Mouse (Mus musculus) heart, embryonic 14.5 days (tissue): ENCODE measurements around the gene Cdc42ep3. TPM values are rescaled to one million over a fixed set of nuclear protein-coding genes. Genes with fewer than 3 reads are reported as not detected.

ENCODE experiments used
- ATAC-seq: fragments of 200-750 bp; cut with Nextera tagmentation; 2 replicates; pipeline ENCODE4 v1.8.0; 2017; ENCODE audit warnings: low read depth, moderate TSS enrichment; ENCODE audit not compliant: insufficient number of reproducible peaks, insufficient read depth, low FRiP score
- H3K27ac ChIP-seq, 2 experiments: fragments of 200-500 bp in 1 of 2; fragments of 300-500 bp in 1 of 2; sonication (generic) in 1 of 2; replicated peaks in 1 of 2; 2 replicates each; pipeline ENCODE4 v1.5.1; 2012 to 2014; ENCODE audit warnings: low read depth in 2 of 2, low read length in 2 of 2, control low read depth in 1 of 2, mild to moderate bottlenecking in 1 of 2, mixed read lengths in 1 of 2; ENCODE audit not compliant: control insufficient read depth in 1 of 2, insufficient read depth in 1 of 2
- H3K27me3 ChIP-seq: fragments of 300-500 bp; sonication (generic); 2 replicates; pipeline ENCODE4 v1.6.1; 2014; ENCODE audit warnings: mild to moderate bottlenecking, low read length, control low read depth; ENCODE audit not compliant: control insufficient read depth, insufficient read depth
- H3K36me3 ChIP-seq: fragments of 300-500 bp; sonication (generic); 2 replicates; pipeline ENCODE4 v1.6.1; 2014; ENCODE audit warnings: mild to moderate bottlenecking, control low read depth, low read length, mixed read lengths; ENCODE audit not compliant: control insufficient read depth, insufficient read depth
- H3K4me1 ChIP-seq, 2 experiments: fragments of 200-500 bp in 1 of 2; fragments of 300-500 bp in 1 of 2; sonication (generic) in 1 of 2; 2 replicates each; pipeline ENCODE4 v1.6.1; 2012 to 2014; ENCODE audit warnings: low read length in 2 of 2, control low read depth in 1 of 2, mixed read lengths in 1 of 2; ENCODE audit not compliant: control insufficient read depth in 2 of 2, insufficient read depth in 2 of 2
- H3K4me2 ChIP-seq: fragments of 300-500 bp; sonication (generic); 2 replicates; pipeline ENCODE4 v1.6.1; 2014; ENCODE audit warnings: mild to moderate bottlenecking, low read length
- H3K4me3 ChIP-seq, 2 experiments: fragments of 200-500 bp in 1 of 2; fragments of 300-500 bp in 1 of 2; sonication (generic) in 1 of 2; 2 replicates each; pipeline ENCODE4 v1.5.1; 2012 to 2014; ENCODE audit warnings: low read length in 2 of 2, mild to moderate bottlenecking in 2 of 2, control low read depth in 1 of 2, low read depth in 1 of 2, moderate library complexity in 1 of 2; ENCODE audit not compliant: control insufficient read depth in 1 of 2, insufficient read depth in 1 of 2
- H3K9ac ChIP-seq: fragments of 300-500 bp; sonication (generic); 2 replicates; pipeline ENCODE4 v1.6.1; 2014; ENCODE audit warnings: mild to moderate bottlenecking, low read length
- H3K9me3 ChIP-seq: fragments of 300-500 bp; sonication (generic); 2 replicates; pipeline ENCODE4 v1.6.1; 2016; ENCODE audit warnings: low read length, control low read depth; ENCODE audit not compliant: control insufficient read depth
- WGBS: fragments of 180-500 bp; shearing (Covaris S2); extraction: QIAGEN DNeasy Blood & Tissue Kit; methylation state at CpG from one replicate; pipeline ENCODE4 v1.1.7; 2014; 5-methylcytosine and 5-hydroxymethylcytosine counted together
- polyA plus RNA-seq: library from polyadenylated mRNA; unstranded; fragments of >200 nt; fragmentation: Nextera tagmentation; extraction: Ambion mirVana; gene quantifications from 2 replicates; pipeline ENCODE4 v1.2.1, GENCODE M21; 2014

Cdc42ep3 gene
- polyA plus RNA-seq, 1 experiment from 2014 or later: 69.4 TPM

DNA sequence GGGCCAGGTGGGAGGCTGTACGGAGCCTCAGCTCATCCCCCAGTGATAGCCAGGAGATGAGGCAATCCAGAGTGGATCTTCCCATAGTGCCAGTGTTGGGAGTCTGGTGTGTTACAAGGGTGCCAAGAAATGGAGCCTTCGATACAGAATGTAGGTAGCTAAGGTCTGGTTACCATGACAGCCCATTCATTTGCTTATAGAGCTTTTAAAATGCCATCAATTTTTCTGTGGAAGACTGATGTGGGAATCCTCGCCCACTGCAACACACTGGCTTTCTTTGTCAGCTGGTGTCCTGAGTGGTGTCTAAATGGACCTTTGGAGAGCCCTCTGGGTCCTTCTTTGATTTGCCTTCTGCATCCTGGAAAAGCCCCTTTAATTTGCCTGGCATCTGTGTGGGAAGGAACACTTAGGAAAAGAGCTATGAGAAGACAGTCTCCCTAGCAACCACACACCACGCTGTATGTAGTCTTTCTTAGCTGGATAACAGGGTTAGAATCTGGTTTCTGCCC, 28.0 kb downstream of the Cdc42ep3 start:
- Histone ChIP-seq H3K4me1 (no peaks in the 10 kb centered on the region), H3K36me3 (no peaks in the 10 kb centered on the region), H3K9ac (no peak overlapping the region), H3K4me2 (no peak overlapping the region), H3K9me3 (no peaks in the 10 kb centered on the region), H3K4me3 (no peak overlapping the region), H3K27ac (no peak overlapping the region), H3K27me3 (no peaks in the 10 kb centered on the region)
- no peak for ATAC-seq
- 87% methylated on average over 4 of the region's 4 CpGs for WGBS

DNA sequence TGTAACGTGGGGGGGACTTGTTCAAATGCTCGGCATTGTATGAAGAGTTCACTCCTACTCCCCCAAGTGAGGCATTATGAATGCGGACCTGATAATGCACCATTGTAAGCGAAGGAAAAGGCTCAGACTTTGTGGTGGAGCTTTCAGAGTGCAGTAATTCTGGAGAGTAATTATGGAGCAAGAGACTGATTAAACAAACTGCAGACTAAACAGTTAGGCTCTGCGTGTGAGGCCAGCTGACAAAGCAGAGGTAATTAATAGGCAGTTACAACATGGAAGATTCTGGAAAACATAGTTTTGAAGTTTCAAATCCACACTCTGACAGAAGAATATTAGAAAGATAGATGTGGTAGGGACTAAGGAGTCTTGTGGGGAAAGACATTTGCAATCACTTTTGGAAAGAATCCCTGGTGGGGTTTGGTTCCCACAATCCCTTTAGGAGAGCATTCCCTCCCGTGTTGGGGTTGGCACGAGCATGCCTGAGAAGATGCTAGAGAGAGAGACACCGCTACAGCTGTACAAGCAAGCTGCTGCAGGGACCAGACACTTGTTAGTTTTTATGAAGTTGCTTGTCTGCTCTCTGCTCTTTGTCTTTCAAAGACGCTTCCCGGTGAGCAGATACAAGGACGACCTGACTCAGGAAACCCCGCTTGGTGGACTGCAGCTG, 37.7 kb downstream of the Cdc42ep3 start:
- Histone ChIP-seq H3K36me3 (no peaks in the 10 kb centered on the region), H3K9ac (no peak overlapping the region), H3K4me3 (no peak overlapping the region), H3K27ac (no peak overlapping the region), H3K27me3 (no peaks in the 10 kb centered on the region), H3K9me3 (no peaks in the 10 kb centered on the region), H3K4me2 (no peak overlapping the region), H3K4me1 (no peaks in the 10 kb centered on the region)
- no peak for ATAC-seq
- WGBS: 65% methylated on average over 12 of the region's 12 CpGs

DNA sequence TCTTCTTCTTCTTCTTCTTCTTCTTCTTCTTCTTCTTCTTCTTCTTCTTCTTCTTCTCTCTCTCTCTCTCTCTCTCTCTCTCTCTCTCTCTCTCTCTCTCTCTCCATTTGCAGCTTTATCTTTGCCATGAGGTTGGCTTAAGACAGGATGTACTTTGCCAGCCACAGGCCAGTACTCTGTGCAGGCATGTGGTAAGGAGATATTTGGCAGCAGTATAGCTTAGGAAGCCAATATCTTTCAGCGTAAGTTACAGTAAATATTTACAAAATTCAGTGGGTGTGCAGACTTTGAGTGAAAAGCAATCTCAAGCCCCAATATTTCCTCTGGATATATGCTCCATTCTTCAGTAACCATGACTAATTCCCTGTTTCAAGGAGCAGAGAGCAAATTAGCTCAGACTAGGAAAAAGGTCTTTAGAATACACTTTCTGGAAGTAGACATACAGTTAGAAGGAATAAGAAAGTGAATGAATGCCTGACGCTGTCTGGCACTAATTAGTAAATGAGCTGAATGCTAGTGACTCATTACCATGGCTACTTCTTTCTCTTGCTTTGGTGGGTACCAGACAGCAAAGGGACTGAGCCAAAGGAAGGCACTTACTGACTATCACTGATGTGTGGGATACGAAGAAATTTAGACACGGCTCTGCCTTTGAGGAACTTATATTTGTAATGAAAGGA, 39.3 kb downstream of the Cdc42ep3 start:
- ATAC-seq: no peak
- H3K9ac ChIP-seq: no peak overlapping the region
- 81% methylated on average over 4 of the region's 4 CpGs for WGBS
- H3K27me3 ChIP-seq: no peaks in the 10 kb centered on the region
- no peaks in the 10 kb centered on the region for H3K4me1 ChIP-seq
- H3K4me3 ChIP-seq: no peak overlapping the region
- H3K9me3 ChIP-seq: no peaks in the 10 kb centered on the region
- no peaks in the 10 kb centered on the region for H3K36me3 ChIP-seq
- H3K4me2 ChIP-seq: no peak overlapping the region
- no peak overlapping the region for H3K27ac ChIP-seq

DNA sequence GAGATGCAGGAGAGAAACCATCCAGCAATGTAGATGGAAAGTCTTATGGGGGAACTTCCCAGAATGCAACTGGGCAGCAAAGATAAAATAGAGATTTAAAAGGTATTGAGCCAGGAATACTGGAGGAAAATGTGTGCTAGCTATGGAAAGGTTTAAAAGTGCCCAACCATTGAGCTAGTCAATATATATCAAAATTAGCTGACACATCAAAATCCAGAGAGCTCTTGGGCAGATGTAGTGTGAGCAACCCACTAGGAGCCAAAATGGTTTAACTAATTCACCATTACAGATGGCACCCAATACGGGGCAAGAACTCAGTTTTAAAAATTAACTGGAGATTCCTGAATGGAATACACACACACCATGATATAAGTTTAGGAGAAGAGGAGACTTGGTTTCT, 44.4 kb downstream of the Cdc42ep3 start:
- no peak for ATAC-seq
- Histone ChIP-seq H3K4me1 (no peaks in the 10 kb centered on the region), H3K4me2 (no peak overlapping the region), H3K9ac (no peak overlapping the region), H3K4me3 (no peak overlapping the region), H3K27me3 (no peaks in the 10 kb centered on the region), H3K36me3 (no peaks in the 10 kb centered on the region), H3K9me3 (no peaks in the 10 kb centered on the region), H3K27ac (no peak overlapping the region)
- 81% methylated on average over 1 of the region's 1 CpGs for WGBS

DNA sequence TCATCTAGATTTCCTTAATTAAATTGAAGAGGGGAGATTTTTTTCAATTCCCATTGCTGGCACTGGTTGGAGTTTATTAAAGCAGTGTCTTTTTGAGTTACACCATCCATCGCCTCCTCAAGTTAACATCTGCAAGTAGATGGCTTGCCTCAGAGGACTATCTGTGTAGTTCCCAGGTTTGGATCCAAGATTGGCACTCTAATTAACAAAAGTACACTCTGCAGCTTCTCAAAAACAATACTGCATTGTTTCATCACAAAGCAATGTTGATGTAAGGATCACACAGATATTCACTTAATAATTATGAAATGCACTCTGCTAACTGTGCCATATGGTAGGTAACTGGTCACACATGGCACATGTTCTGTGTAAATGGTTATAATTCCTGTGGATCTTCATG, 45.4 kb downstream of the Cdc42ep3 start:
- no peaks in the 10 kb centered on the region for H3K27me3 ChIP-seq
- no peak overlapping the region for H3K4me2 ChIP-seq
- no peak overlapping the region for H3K27ac ChIP-seq
- H3K9ac ChIP-seq: no peak overlapping the region
- no peak for ATAC-seq
- 95% methylated on average over 1 of the region's 1 CpGs for WGBS
- H3K36me3 ChIP-seq: no peaks in the 10 kb centered on the region
- no peak overlapping the region for H3K4me3 ChIP-seq
- no peaks in the 10 kb centered on the region for H3K9me3 ChIP-seq
- H3K4me1 ChIP-seq: no peaks in the 10 kb centered on the region

DNA sequence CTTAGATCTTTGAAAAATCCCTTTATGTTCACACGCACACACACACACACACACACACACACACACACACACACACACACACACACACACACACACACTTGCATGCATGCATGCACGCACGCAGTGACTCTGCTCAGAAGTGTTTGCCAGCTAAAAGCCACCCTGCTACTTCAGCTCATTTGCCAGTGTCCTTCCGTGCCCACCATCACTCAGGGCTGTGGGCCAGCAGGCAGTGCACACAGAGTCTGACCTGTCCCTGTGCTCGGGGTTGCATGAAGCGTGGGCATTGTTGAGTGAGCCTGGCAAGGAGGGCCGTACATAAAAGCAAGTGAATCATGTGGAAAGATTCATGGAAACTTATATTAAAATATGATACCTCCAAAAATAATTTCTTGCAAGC, 49.2 kb downstream of the Cdc42ep3 start:
- WGBS: 89% methylated on average over 7 of the region's 7 CpGs
- Histone ChIP-seq H3K4me1 (no peaks in the 10 kb centered on the region; a peak in 1 of 4 replicates), H3K9ac (no peak overlapping the region), H3K4me3 (no peak overlapping the region), H3K9me3 (no peaks in the 10 kb centered on the region), H3K36me3 (no peaks in the 10 kb centered on the region), H3K27me3 (no peaks in the 10 kb centered on the region), H3K4me2 (no peak overlapping the region), H3K27ac (no peak overlapping the region)
- no peak for ATAC-seq

DNA sequence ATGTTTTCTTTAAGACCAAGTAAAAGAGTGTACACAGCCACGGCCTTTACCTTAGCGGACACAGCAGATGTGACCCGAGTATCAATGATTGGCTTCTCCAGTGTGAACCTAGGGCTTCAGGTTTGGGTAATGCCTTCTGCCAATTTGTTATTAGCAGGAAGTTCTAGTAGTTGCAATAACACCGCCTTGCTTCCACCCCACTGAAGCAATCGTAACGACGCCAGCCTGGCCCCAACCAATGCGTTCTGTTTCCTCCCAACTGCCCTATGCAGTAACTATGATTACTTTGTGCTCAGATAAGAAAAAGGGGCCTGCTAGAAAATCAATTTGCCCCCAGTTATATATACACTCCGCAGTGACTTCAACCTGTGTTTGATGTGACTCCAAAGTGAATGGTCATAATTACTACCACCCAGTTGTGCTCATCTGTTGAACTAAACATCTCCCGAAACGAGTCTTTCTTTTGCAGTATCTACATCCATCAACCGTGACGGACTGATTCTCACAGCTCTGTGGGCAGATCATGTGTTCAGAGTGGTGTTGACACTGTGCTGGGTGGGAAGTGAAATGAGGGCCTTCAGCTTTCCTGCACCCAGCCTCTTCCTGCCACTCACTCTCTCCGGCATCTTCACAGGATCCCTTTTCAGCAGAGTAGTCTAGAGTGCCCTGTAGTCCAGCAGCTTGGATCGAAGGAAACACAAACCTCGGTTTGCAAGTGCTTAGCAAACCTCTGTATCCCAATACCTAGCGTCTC, 51.0 kb downstream of the Cdc42ep3 start:
- H3K9me3 ChIP-seq: no peaks in the 10 kb centered on the region
- H3K36me3 ChIP-seq: no peaks in the 10 kb centered on the region
- H3K4me3 ChIP-seq: no peak overlapping the region
- no peak for ATAC-seq
- H3K4me2 ChIP-seq: no peak overlapping the region
- WGBS: 88% methylated on average over 17 of the region's 17 CpGs
- no peak overlapping the region for H3K27ac ChIP-seq
- H3K9ac ChIP-seq: no peak overlapping the region
- no peaks in the 10 kb centered on the region for H3K27me3 ChIP-seq
- H3K4me1 ChIP-seq: peaks cover 0 to 3% of the 10 kb centered on the region in 2 experiments; a peak in 2 of 4 replicates
